Mouse (Mus musculus): ENCODE measurements around the gene Lrrc1. TPM values are rescaled to one million over a fixed set of nuclear protein-coding genes. Genes with fewer than 3 reads are reported as not detected.

Lrrc1 gene
- polyA plus RNA-seq, 1 experiment from 2014 or later: 11.7 TPM

GRCm38 (mm10) chr9:77466926-77467325 is 77.7 kb downstream of the Lrrc1 start:
- DNase-seq (ENCODE audit: low spot score): no peak
- H3K27ac ChIP-seq (replicated peaks; ENCODE audit: low read depth, low read length): no peak overlapping the region
- H3K9me3 ChIP-seq (replicated peaks; ENCODE audit: control insufficient read depth, low read length): no peaks in the 10 kb centered on the region
- WGBS: 84% methylated on average over 5 of the region's 5 CpGs
- no peaks in the 10 kb centered on the region for H3K4me1 ChIP-seq (ENCODE audit: control insufficient read depth, insufficient read depth, low read length)
- no peak for ATAC-seq (replicated peaks; ENCODE audit: insufficient number of reproducible peaks, low FRiP score, low TSS enrichment, low read depth)
- H3K27me3 ChIP-seq (ENCODE audit: control insufficient read depth, insufficient read depth, low read length): no peaks in the 10 kb centered on the region
- H3K4me3 ChIP-seq (ENCODE audit: low read depth, low read length): no peak overlapping the region
- H3K36me3 ChIP-seq (replicated peaks; ENCODE audit: control insufficient read depth, insufficient read depth, low read depth, low read length): no peaks in the 10 kb centered on the region
- H3K4me2 ChIP-seq (ENCODE audit: low read depth, low read length): no peak overlapping the region
- H3K9ac ChIP-seq (replicated peaks; ENCODE audit: low read length): no peak overlapping the region

GRCm38 (mm10) chr9:77465401-77465800 is 79.3 kb downstream of the Lrrc1 start:
- Histone ChIP-seq H3K27ac (replicated peaks; ENCODE audit: low read depth, low read length) (no peak overlapping the region), H3K9ac (replicated peaks; ENCODE audit: low read length) (no peak overlapping the region), H3K27me3 (ENCODE audit: control insufficient read depth, insufficient read depth, low read length) (no peaks in the 10 kb centered on the region), H3K4me2 (ENCODE audit: low read depth, low read length) (no peak overlapping the region), H3K36me3 (replicated peaks; ENCODE audit: control insufficient read depth, insufficient read depth, low read depth, low read length) (no peaks in the 10 kb centered on the region), H3K4me1 (ENCODE audit: control insufficient read depth, insufficient read depth, low read length) (no peaks in the 10 kb centered on the region), H3K4me3 (ENCODE audit: low read depth, low read length) (no peak overlapping the region), H3K9me3 (replicated peaks; ENCODE audit: control insufficient read depth, low read length) (no peaks in the 10 kb centered on the region)
- no peak for DNase-seq (ENCODE audit: low spot score)
- ATAC-seq (replicated peaks; ENCODE audit: insufficient number of reproducible peaks, low FRiP score, low TSS enrichment, low read depth): no peak
- WGBS: 79% methylated on average over 11 of the region's 11 CpGs

- Histone ChIP-seq H3K27ac (replicated peaks; ENCODE audit: low read depth, low read length) (no peak overlapping the region), H3K36me3 (replicated peaks; ENCODE audit: control insufficient read depth, insufficient read depth, low read depth, low read length) (no peaks in the 10 kb centered on the region), H3K4me1 (ENCODE audit: control insufficient read depth, insufficient read depth, low read length) (no peaks in the 10 kb centered on the region), H3K9me3 (replicated peaks; ENCODE audit: control insufficient read depth, low read length) (no peaks in the 10 kb centered on the region), H3K4me3 (ENCODE audit: low read depth, low read length) (no peak overlapping the region), H3K9ac (replicated peaks; ENCODE audit: low read length) (no peak overlapping the region), H3K4me2 (ENCODE audit: low read depth, low read length) (no peak overlapping the region), H3K27me3 (ENCODE audit: control insufficient read depth, insufficient read depth, low read length) (no peaks in the 10 kb centered on the region)
- ATAC-seq (replicated peaks; ENCODE audit: insufficient number of reproducible peaks, low FRiP score, low TSS enrichment, low read depth) (no peak), DNase-seq (ENCODE audit: low spot score) (no peak)
- 62% methylated on average over 7 of the region's 7 CpGs for WGBS
These were observed 80.8 kb downstream of the Lrrc1 start for GRCm38 (mm10) chr9:77463861-77464260.

- ATAC-seq (replicated peaks; ENCODE audit: insufficient number of reproducible peaks, low FRiP score, low TSS enrichment, low read depth) (no peak), DNase-seq (ENCODE audit: low spot score) (no peak)
- no peak overlapping the region for H3K9ac ChIP-seq (replicated peaks; ENCODE audit: low read length)
- H3K27me3 ChIP-seq (ENCODE audit: control insufficient read depth, insufficient read depth, low read length): no peaks in the 10 kb centered on the region
- 21% methylated on average over 4 of the region's 4 CpGs for WGBS
- no peaks in the 10 kb centered on the region for H3K9me3 ChIP-seq (replicated peaks; ENCODE audit: control insufficient read depth, low read length)
- no peak overlapping the region for H3K27ac ChIP-seq (replicated peaks; ENCODE audit: low read depth, low read length)
- no peaks in the 10 kb centered on the region for H3K4me1 ChIP-seq (ENCODE audit: control insufficient read depth, insufficient read depth, low read length)
- no peaks in the 10 kb centered on the region for H3K36me3 ChIP-seq (replicated peaks; ENCODE audit: control insufficient read depth, insufficient read depth, low read depth, low read length)
- no peak overlapping the region for H3K4me3 ChIP-seq (ENCODE audit: low read depth, low read length)
- no peak overlapping the region for H3K4me2 ChIP-seq (ENCODE audit: low read depth, low read length)
These were observed 81.5 kb downstream of the Lrrc1 start for GRCm38 (mm10) chr9:77463195-77463594.

- Histone ChIP-seq H3K27ac (replicated peaks; ENCODE audit: low read depth, low read length) (no peak overlapping the region), H3K4me3 (ENCODE audit: low read depth, low read length) (no peak overlapping the region), H3K4me1 (ENCODE audit: control insufficient read depth, insufficient read depth, low read length) (no peaks in the 10 kb centered on the region), H3K27me3 (ENCODE audit: control insufficient read depth, insufficient read depth, low read length) (no peaks in the 10 kb centered on the region), H3K9ac (replicated peaks; ENCODE audit: low read length) (no peak overlapping the region), H3K36me3 (replicated peaks; ENCODE audit: control insufficient read depth, insufficient read depth, low read depth, low read length) (no peaks in the 10 kb centered on the region), H3K4me2 (ENCODE audit: low read depth, low read length) (no peak overlapping the region), H3K9me3 (replicated peaks; ENCODE audit: control insufficient read depth, low read length) (no peaks in the 10 kb centered on the region)
- DNase-seq (ENCODE audit: low spot score) (no peak), ATAC-seq (replicated peaks; ENCODE audit: insufficient number of reproducible peaks, low FRiP score, low TSS enrichment, low read depth) (no peak)
- WGBS: 62% methylated on average over 9 of the region's 9 CpGs
These were observed 83.2 kb downstream of the Lrrc1 start for GRCm38 (mm10) chr9:77461371-77461915.

- ATAC-seq (replicated peaks; ENCODE audit: insufficient number of reproducible peaks, low FRiP score, low TSS enrichment, low read depth): no peak
- Histone ChIP-seq H3K9me3 (replicated peaks; ENCODE audit: control insufficient read depth, low read length) (no peaks in the 10 kb centered on the region), H3K27me3 (ENCODE audit: control insufficient read depth, insufficient read depth, low read length) (no peaks in the 10 kb centered on the region), H3K27ac (replicated peaks; ENCODE audit: low read depth, low read length) (no peak overlapping the region), H3K9ac (replicated peaks; ENCODE audit: low read length) (no peak overlapping the region), H3K36me3 (replicated peaks; ENCODE audit: control insufficient read depth, insufficient read depth, low read depth, low read length) (no peaks in the 10 kb centered on the region), H3K4me1 (ENCODE audit: control insufficient read depth, insufficient read depth, low read length) (no peaks in the 10 kb centered on the region), H3K4me2 (ENCODE audit: low read depth, low read length) (no peak overlapping the region), H3K4me3 (ENCODE audit: low read depth, low read length) (no peak overlapping the region)
- 84% methylated on average over 14 of the region's 14 CpGs for WGBS
- DNase-seq (ENCODE audit: low spot score): no peak
These were observed 84.3 kb downstream of the Lrrc1 start for GRCm38 (mm10) chr9:77460408-77460807.

GRCm38 (mm10) chr9:77459365-77459764 is 85.3 kb downstream of the Lrrc1 start:
- Histone ChIP-seq H3K27ac (replicated peaks; ENCODE audit: low read depth, low read length) (no peak overlapping the region), H3K4me3 (ENCODE audit: low read depth, low read length) (no peak overlapping the region), H3K9ac (replicated peaks; ENCODE audit: low read length) (no peak overlapping the region), H3K27me3 (ENCODE audit: control insufficient read depth, insufficient read depth, low read length) (no peaks in the 10 kb centered on the region), H3K4me1 (ENCODE audit: control insufficient read depth, insufficient read depth, low read length) (no peaks in the 10 kb centered on the region), H3K4me2 (ENCODE audit: low read depth, low read length) (no peak overlapping the region), H3K36me3 (replicated peaks; ENCODE audit: control insufficient read depth, insufficient read depth, low read depth, low read length) (no peaks in the 10 kb centered on the region), H3K9me3 (replicated peaks; ENCODE audit: control insufficient read depth, low read length) (no peaks in the 10 kb centered on the region)
- ATAC-seq (replicated peaks; ENCODE audit: insufficient number of reproducible peaks, low FRiP score, low TSS enrichment, low read depth): no peak
- no peak for DNase-seq (ENCODE audit: low spot score)
- WGBS: 94% methylated on average over 2 of the region's 2 CpGs

- H3K9ac ChIP-seq (replicated peaks; ENCODE audit: low read length): no peak overlapping the region
- no peak overlapping the region for H3K4me3 ChIP-seq (ENCODE audit: low read depth, low read length)
- H3K4me1 ChIP-seq (ENCODE audit: control insufficient read depth, insufficient read depth, low read length): no peaks in the 10 kb centered on the region
- DNase-seq (ENCODE audit: low spot score) (no peak), ATAC-seq (replicated peaks; ENCODE audit: insufficient number of reproducible peaks, low FRiP score, low TSS enrichment, low read depth) (no peak)
- no peaks in the 10 kb centered on the region for H3K9me3 ChIP-seq (replicated peaks; ENCODE audit: control insufficient read depth, low read length)
- H3K36me3 ChIP-seq (replicated peaks; ENCODE audit: control insufficient read depth, insufficient read depth, low read depth, low read length): no peaks in the 10 kb centered on the region; the same call in 1 of the 2 replicates
- WGBS: 85% methylated on average over 13 of the region's 13 CpGs
- no peak overlapping the region for H3K4me2 ChIP-seq (ENCODE audit: low read depth, low read length)
- no peak overlapping the region for H3K27ac ChIP-seq (replicated peaks; ENCODE audit: low read depth, low read length)
- H3K27me3 ChIP-seq (ENCODE audit: control insufficient read depth, insufficient read depth, low read length): no peaks in the 10 kb centered on the region
These were observed 88.4 kb downstream of the Lrrc1 start for GRCm38 (mm10) chr9:77456169-77456826.
